Mouse (Mus musculus) G1E (cell line): ENCODE results near the gene Zxdc.

Experiments
- CTCF ChIP-seq: IDR thresholded peaks from 2 replicates; pipeline ENCODE4 v1.5.1; 2012; ENCODE audit warnings: low read depth, low read length, inconsistent platforms, mixed read lengths
- GATA1 ChIP-seq: IDR thresholded peaks from 2 replicates; pipeline ENCODE4 v1.6.1; 2012; ENCODE audit warnings: borderline replicate concordance, low read length, inconsistent platforms, mixed read lengths
- POLR2AphosphoS5 ChIP-seq: IDR thresholded peaks from 2 replicates; pipeline ENCODE4 v1.6.1; 2012; ENCODE audit warnings: low read depth, low read length, inconsistent platforms; ENCODE audit not compliant: insufficient replicate concordance
- TAL1 ChIP-seq: conservative IDR thresholded peaks from 2 replicates; pipeline ENCODE4 v1.6.1; 2012; ENCODE audit warnings: low read depth, low read length, inconsistent platforms, mixed read lengths

GRCm38 (mm10) chr6:90446883-90447282 is 77.6 kb downstream of the Zxdc start:
- TF ChIP-seq CTCF (no peak), GATA1 (no peak), POLR2AphosphoS5 (no peak), TAL1 (no peak)
